Mouse (Mus musculus): ENCODE data around the gene Gm8159. TPM values are rescaled to one million over a fixed set of nuclear protein-coding genes. Genes with fewer than 3 reads are reported as not detected.
"Not testable (repeated sequence)": the region's sequence is repeated elsewhere in the genome, so short reads cannot be mapped to it uniquely, and the experiment has no call there.

Gm8159 gene
- polyA plus RNA-seq (2016; fragmentation: Nextera tagmentation; extraction: Ambion mirVana), result not detected in 2 replicates

DNA sequence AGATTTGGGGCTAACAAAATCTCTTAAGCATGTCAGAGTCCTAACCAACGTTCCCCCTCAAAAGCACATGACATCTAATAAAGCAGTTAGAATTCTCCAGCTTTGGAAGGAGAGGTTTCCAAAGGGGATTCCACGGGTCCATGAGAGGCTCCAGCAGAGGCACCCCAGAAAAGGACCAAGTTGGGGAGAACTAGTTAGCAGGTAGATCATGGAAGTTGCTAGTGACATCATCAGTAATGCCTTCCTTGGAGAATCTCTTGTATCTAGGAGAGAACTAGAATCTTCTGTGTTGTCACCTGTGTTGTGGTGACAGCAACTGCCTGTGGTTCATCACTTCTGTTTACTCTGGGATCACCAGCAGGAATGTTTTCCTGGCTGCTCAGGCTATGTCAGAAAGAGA lies at the start of gene Gm8159:
Gene Gm8159 (plus strand): TSS at position 301 of the 400 bp plus-strand sequence.
- H3K4me1 ChIP-seq; H3K27ac ChIP-seq; H3K4me2 ChIP-seq (replicated peaks); H3K9ac ChIP-seq; H3K9me3 ChIP-seq (replicated peaks); ATAC-seq (ENCODE audit: low FRiP score); H3K27me3 ChIP-seq; H3K4me3 ChIP-seq; H3K36me3 ChIP-seq: not testable (repeated sequence)
- WGBS, result no CpG with 5 or more reads among the region's 2 CpGs

DNA sequence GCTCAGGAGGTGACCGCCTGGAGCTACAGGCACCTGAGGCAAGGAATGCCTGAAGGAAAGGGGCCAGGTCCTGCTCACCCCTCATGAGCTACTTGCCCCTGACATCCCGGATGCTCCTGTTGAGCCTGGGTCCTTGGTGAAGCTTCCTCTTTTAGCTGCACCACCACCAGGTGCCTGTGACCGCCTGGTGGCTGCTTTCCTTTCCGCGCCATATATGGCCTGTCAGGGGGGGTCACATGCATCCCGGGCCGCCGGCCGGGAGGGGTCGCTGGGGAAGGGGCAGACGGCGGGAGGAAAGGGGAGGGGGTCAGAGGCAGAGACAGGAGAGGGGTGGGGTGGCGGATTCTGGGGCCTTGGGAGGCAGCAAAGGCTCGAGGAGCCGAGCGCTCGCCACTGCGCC lies 17.2 kb downstream of the Gm8159 start:
- WGBS, result 2% methylated on average over 13 of the region's 18 CpGs
- Histone ChIP-seq H3K4me2 (replicated peaks) (peak overlapping the region; percentile 64), H3K4me3 (peak overlapping the region; percentile 34)
- not testable (repeated sequence) for H3K27ac ChIP-seq; H3K36me3 ChIP-seq; H3K4me1 ChIP-seq; H3K9me3 ChIP-seq (replicated peaks); ATAC-seq (ENCODE audit: low FRiP score); H3K9ac ChIP-seq; H3K27me3 ChIP-seq

GRCm38 (mm10) chr14:4650324-4650723 lies 18.2 kb downstream of the Gm8159 start:
- not testable (repeated sequence) for H3K4me3 ChIP-seq; H3K27me3 ChIP-seq; H3K9ac ChIP-seq; H3K4me2 ChIP-seq (replicated peaks); ATAC-seq (ENCODE audit: low FRiP score); H3K36me3 ChIP-seq; H3K27ac ChIP-seq; H3K4me1 ChIP-seq; H3K9me3 ChIP-seq (replicated peaks)
- 14% methylated on average over 5 of the region's 9 CpGs for WGBS

GRCm38 (mm10) chr14:4663892-4664291 lies 31.7 kb downstream of the Gm8159 start, which contains the start of gene Gm3239:
TSS of gene Gm3239 (plus strand) at chr14:4664192.
- WGBS, result no CpG with 5 or more reads among the region's 2 CpGs
- ATAC-seq (ENCODE audit: low FRiP score), result not testable (repeated sequence)

More at GRCm38 (mm10) chr14:4663892-4664291, 31.7 kb downstream of the Gm8159 start, which contains the start of gene Gm3239:
- not testable (repeated sequence) for H3K36me3 ChIP-seq; H3K4me1 ChIP-seq; H3K27ac ChIP-seq; H3K27me3 ChIP-seq; H3K9ac ChIP-seq; H3K4me3 ChIP-seq; H3K4me2 ChIP-seq (replicated peaks); H3K9me3 ChIP-seq (replicated peaks)

Other genes starting within 250 kb of the Gm8159 start
- gene Gm3159, start 234.8 kb upstream of the Gm8159 start, polyA plus RNA-seq (2016; fragmentation: Nextera tagmentation; extraction: Ambion mirVana), result not detected in 2 replicates
- gene Gm3164, start 216.9 kb upstream of the Gm8159 start, polyA plus RNA-seq (2016; fragmentation: Nextera tagmentation; extraction: Ambion mirVana), result 0.93 and 2.3 TPM in 2 replicates
- gene Gm3173, start 201.4 kb upstream of the Gm8159 start, polyA plus RNA-seq (2016; fragmentation: Nextera tagmentation; extraction: Ambion mirVana), result not detected in 2 replicates
- not detected in 2 replicates for gene Gm3182, start 150.6 kb upstream of the Gm8159 start, polyA plus RNA-seq (2016; fragmentation: Nextera tagmentation; extraction: Ambion mirVana)
- not detected in 2 replicates for gene Gm3047, start 76.9 kb upstream of the Gm8159 start, polyA plus RNA-seq (2016; fragmentation: Nextera tagmentation; extraction: Ambion mirVana)
- 0.23 TPM in 1 of 2 replicates, not detected in the other for gene Gm3239, start 31.8 kb downstream of the Gm8159 start, polyA plus RNA-seq (2016; fragmentation: Nextera tagmentation; extraction: Ambion mirVana)
- gene Gm7876, start 76.9 kb downstream of the Gm8159 start, polyA plus RNA-seq (2016; fragmentation: Nextera tagmentation; extraction: Ambion mirVana), result not detected in 2 replicates
- 0.65 and 1.0 TPM in 2 replicates for gene Gm3252, start 94.4 kb downstream of the Gm8159 start, polyA plus RNA-seq (2016; fragmentation: Nextera tagmentation; extraction: Ambion mirVana)
- gene Gm9602, start 144.0 kb downstream of the Gm8159 start, polyA plus RNA-seq (2016; fragmentation: Nextera tagmentation; extraction: Ambion mirVana), result not detected in 2 replicates
- gene Gm3269, start 205.8 kb downstream of the Gm8159 start, polyA plus RNA-seq (2016; fragmentation: Nextera tagmentation; extraction: Ambion mirVana), result not detected in 2 replicates
- gene Gm3264, start 223.2 kb downstream of the Gm8159 start, polyA plus RNA-seq (2016; fragmentation: Nextera tagmentation; extraction: Ambion mirVana), result 0.61 and 2.2 TPM in 2 replicates